Mouse (Mus musculus): ENCODE data around the gene Popdc2.

Popdc2 gene

DNA sequence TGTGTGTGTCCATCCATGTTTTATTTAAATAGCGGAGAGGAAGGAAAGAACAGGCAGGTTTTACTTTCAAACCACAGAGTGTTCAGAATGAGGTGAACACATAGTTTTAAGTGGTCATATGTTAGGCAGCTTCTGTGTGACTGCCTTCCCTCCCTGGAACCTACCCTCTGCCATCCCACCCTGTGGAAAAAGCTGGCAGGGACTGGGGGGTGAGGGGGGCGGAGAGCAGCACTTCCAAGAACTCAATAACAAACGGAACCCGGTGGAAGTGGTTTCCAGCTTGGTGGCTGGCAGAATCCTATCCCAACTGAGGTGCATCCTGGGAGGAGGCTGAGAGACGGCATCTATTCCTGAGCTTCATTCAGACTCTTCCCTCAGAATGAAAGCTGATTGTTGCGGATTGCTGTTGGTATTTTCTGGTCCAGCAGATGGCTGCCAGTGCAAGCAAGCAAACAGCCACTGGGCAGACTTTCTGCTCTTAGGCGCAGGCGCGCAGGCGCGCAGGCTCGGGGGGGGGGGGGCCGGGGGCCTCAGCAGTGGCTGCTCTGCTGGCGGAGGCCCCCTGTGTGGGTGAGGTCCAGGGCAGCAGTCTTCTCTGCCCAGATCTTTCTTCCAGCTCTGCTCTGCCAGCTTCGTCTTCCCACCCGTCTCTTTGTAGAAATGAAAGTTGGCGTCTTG, 14.3 kb downstream of the Popdc2 start:
- no peak for DNase-seq (ENCODE audit: low spot score in 2 of 2)

DNA sequence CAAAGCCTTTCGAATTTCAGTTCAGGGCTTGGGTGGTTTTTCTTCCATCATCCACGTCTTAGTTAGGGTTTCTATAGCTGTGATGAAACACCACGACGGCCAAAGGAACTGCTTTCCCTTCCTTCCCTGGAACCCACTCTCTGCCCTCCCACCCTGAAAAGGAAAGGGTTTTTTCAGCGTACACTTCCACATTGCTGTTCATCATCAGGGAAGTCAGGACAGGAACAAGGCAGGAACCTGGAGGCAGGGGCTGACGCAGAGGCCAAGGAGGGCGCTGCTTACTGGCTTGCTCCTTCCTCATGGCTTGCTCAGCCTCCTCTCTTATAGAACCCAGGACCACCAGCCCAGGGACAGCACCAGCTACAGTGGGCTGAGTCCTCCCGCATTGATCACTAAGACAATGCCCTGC, 14.8 kb downstream of the Popdc2 start:
- DNase-seq (ENCODE audit: low spot score in 2 of 2): no peak

DNA sequence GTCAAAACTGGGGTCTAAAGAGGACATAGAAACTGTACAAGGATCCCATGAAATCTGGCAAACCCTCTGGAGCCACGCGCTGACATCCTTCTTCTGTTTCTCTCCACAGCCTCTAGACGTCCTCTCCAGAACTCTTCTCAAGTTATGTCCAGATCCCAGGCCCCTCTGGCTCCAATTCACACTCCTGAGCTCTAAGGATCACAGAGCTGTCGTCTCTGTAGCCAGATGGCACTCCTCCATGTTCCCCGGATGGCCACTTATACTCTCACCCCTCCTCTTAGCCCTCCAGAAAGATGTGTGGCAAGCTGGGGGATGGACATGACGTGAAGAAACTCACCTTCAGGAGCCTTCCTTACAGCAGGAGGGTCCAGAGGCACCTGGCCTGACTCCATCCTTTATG, 15.5 kb downstream of the Popdc2 start:
- DNase-seq (ENCODE audit: low spot score in 2 of 2): no peak

DNA sequence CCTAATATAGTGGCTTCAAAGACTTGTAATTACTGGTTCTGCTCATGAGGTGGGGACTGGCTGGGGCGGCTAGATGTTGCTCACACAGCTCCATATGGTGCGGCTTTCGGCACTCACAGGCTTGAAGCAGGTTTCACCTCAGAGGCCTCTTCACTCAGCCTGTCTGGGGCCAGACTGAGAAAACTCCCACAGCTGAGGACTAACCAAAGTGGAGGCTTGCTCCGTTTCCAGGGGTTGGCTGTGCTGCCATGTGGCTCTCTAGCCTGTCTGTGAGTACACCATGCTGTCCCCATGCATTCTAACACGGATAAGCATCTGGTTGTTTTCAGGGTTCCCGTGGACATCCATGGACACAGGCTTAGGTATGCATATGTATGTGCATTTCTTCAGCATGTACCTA, 16.6 kb downstream of the Popdc2 start:
- DNase-seq (ENCODE audit: low spot score in 2 of 2): no peak

DNA sequence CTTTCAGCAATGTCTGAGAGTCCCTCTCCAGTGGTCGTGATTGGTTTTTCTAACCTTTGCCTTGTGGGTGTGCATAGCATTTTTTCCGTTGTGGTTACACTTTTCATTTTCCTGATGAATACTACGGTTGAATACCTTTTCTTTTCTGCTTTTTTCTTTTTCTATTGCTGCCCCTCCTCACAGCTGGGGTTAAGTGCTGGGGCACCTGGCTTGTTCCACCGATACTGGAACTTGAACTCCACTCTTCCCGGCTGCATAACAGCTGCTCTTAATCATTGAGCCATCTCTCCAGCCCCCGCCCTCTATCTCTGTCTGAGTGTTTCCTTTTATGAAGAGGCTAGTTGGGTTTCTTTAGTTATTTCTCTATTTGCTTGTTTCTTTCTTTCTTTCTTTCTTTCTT, 17.1 kb downstream of the Popdc2 start:
- no peak for DNase-seq (ENCODE audit: low spot score in 2 of 2)

DNA sequence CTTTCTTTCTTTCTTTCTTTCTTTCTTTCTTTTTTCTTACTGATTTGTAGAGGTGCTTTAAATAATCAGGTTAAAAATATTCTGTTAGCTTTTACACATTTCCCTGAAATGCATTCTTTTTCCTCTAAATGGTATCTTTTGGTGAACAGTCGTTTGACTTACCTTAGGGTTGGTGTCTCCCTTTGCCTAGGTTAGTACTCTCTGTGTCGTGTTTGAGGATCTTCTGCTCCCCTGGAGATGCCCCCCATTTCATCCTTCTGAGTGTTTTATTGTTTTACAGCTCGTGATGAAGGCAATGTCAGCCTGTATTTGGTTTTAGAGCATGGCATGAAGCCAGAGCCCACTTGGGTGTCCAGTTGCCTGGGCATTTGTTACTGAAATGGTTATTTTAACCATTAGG, 17.5 kb downstream of the Popdc2 start:
- no peak for DNase-seq (ENCODE audit: low spot score in 2 of 2)

DNA sequence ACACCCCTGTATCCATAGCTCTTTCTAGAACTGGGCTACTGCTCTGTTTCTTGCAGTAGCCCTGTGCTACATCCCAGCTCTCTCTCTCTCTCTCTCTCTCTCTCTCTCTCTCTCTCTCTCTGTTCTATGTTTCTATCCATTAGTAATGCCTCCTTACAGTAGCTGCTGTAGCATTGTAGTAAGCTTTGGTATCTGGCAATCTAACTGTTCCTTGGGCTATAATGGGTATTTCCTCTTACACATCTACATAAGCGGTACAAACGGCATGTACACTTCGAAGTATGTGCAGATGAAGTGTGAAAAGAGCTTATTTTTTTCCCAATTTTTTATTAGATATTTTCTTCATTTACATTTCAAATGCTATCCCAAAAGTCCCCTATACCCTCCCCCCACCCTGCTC, 17.9 kb downstream of the Popdc2 start:
- DNase-seq (ENCODE audit: low spot score in 2 of 2): no peak

DNA sequence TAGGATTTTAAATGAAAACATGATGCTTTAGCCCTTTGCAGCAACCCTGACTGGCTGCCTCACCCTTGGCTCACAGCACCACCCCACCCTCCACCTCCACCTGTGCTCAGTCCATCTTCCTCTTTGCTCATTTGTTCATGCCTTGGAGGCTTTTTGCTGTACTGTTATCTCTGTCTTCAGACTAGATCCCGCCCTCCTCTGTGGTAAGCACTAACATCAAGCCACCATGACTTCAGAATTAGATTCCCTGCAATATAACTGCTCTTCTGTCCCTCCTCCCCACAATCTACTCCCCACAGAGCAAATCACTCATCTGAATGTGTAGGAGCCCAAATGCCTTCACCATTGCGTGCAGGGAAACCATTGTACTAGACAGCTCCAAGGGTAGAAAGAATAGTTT, 21.7 kb downstream of the Popdc2 start:
- no peak for DNase-seq (ENCODE audit: low spot score in 2 of 2)

DNA sequence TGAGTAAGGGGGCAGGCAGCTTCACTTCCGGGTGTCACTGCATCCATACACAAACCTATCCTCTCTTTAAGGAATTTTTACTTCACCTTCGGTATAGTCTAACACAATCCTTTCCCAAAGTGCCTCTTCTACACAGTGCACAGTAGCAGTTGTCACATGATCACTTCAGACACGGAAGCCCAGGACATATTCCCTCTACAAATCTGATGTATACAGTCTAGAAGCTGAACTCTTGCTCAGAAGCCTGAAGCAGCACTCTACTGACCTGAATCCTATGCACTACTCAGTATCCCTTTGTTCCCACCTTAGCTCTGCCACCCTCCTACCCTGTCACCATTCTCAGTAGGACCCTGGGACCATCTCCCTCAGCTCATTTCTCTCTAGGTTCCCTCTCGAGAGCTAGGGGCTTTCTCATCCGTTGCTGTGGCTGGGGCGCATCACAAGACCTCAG, 23.2 kb downstream of the Popdc2 start:
- DNase-seq (ENCODE audit: low spot score in 2 of 2): no peak

DNA sequence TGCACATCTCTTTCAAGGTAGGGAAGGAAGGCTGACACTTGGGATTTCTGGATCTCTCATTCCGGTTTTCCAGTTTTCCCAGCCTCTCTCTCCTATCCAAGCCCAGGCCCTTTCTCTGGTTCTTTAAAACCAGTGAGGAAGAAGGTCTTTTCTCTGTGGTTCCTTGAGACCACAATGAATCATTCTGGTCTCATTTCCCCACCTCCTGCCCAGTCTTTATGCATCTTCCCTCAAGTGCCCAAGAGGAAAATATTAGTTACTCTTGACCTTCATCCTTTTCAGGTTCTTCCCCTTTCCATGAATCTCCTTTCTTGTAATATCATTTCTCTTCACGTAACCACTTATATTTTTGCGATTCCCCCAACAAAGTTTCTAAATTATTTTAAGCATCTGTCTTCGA, 23.7 kb downstream of the Popdc2 start:
- no peak for DNase-seq (ENCODE audit: low spot score in 2 of 2)

DNA sequence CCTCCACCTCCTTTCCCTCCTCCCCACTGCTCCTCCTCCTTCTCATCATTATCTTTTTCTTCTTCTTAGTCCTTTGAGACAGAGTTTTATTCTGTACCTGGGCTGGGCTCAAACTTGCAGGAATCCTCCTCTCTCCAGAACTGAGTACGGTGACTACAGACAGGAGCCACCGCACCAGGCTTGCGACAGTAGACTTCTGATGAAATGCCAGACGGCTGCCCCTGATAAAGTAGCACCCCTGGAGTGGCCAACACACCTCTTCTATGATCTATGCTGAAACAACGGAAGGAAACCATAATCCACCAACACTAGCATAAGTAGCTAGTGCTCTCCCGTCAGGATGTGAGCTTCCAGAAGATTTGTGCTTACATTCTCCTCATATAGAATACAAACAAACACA, 25.4 kb downstream of the Popdc2 start:
- DNase-seq (ENCODE audit: low spot score in 2 of 2): no peak

DNA sequence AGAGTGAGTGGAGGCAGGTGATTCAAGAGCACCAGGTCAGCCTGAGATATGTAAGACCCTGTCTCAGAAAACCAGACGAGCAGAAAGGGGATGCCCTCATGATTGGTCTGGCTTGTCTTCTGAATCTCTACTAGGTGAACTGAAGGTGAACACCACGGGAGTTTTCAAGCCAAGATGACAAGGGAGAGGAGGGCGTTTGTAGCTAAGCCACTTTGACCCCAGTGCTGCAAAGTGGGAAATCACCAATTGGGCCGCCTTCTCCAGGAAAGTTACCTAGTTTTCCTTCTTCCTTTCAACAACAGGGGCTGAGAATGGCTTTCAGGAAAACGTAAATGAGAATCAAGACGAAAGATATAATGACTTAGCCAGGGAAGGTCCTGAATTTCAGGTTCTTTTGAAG, 26.7 kb downstream of the Popdc2 start:
- no peak for DNase-seq (ENCODE audit: low spot score in 2 of 2)

DNA sequence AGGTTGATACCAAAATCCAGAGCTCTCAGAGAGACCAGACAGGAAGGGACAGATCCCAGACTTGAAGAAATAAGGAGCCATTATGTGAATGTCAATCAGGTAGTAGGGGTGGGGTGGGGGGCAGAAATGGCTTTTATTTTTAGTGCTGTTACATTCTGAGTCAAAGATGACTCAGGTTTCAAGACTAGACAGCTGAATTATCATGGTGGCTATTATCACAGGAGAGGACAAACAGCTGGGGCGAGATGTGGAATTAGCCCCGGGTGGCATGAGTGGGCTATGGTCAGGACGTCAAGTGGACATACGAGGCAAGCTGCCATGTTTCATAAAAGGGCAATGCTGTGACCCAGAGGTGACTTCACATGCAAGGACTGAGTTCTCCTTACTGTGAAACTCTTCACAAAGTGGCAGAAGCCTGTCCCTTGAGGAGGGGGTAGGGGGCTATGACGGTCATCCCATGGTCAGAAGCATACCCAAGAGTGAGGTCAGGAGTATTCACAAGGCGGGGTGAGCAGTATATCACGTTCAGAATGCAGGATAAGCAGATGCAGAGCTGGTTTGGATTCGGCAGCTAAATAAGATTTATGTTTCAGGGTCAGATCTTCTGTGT, 27.4 kb downstream of the Popdc2 start:
- no peak for DNase-seq (ENCODE audit: low spot score in 2 of 2)

DNA sequence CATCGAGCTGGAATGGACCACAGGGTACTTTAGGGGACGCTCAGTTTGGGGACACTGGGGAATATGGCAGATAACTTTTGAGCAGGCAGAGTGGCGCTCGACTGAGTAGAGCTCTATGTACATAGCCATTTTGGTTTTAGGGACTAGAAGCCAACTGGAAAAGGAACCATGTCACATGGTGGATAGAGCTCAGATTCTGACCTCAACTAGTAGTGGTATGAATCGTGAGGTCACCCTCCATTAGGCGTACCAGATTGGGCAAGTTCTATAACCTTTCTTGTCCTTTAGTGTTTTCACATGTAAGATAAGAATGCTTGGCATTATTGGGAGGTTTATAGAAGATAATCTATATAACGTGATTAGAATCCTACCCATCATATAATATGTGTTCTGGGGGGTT, 28.3 kb downstream of the Popdc2 start:
- no peak for DNase-seq (ENCODE audit: low spot score in 2 of 2)

DNA sequence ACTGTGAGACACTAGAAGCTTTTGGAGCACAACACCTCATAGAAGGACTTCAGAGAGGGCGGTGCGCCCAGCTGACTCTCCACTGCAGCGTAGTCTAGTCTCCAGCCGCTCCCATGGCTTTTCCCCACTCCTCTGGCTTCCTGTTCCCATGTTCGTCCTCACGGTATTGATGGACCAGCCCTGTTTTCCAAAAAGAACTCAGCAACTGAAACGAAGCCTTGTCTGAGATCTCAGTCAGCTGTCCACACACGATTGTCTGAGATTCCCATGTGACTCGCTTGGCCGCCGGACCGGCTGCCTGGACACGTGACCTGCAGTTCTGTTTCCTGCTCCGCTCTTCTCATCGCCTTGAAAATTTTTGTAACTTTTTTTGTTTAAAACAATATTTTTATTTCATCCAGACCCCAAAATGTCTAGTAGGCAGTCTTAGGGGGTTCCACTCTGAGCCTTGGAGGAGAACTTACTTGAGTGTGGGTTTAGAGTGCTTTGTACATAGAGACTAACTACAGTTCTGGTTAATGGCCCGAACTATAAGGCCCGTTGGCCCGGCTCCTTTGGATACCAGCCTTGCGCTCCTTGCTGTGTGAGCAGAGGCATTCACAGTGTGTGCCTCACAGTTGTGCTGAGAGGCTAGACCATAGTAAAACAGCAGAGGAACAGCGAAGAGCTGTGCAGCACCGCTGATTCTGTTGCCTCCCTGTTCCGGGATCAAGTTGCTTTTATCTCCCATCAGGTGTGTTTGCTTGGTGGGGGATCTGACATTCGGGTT, 30.3 kb downstream of the Popdc2 start:
- DNase-seq (ENCODE audit: low spot score in 2 of 2): peak in 1 of 2 experiments; percentile 60

DNA sequence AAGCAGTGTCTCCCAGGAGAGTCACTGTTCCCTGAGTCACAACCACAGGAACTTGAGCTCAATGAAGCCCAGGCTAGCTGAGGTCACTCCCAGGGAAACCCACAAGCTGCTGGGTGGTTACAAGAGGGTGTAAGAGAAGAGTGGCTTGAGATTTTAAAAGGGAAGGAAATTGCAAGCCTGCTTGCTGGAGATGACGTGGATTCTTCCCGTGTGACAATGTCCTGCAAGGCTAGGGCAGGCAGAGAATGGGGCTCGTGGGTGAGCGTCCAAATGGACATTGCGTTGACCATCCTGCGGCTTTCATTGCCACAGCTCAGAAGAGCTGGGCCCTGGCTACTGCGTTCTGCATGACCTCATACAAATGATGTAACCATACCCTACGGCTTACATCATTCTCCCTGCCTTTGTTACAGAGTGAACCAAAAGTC, 32.2 kb downstream of the Popdc2 start:
- DNase-seq (ENCODE audit: low spot score in 2 of 2): no peak

DNA sequence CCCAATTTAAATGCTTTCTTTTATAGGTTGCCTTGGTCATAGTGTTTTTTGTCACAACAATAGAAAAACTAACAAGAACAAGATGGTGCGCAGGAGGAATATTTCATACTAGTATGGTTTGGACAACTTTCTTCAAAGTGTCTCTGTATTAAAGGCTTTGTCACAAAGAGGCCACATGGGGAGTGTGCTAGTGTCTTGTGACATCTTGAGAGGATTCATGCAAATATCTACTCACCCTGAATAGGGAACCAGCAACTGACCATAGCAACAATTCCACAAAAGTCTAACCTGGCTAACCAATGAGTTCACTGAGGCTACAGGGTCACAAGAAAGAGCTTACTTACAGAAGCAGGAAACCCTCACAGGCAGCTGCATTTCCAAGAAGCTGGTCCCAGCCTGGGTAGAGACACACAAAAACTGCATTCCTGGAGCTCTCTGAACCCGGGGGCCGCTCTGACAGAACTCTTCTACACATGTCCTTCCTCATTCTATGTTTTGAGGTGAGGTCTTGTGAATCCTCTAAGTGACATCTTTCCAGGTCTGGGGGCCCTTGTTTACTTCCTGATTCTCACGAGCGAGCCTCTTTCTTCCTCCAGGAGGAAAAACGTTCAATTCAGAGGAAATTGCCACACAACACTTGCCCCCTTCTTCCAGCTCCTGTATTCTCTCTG, 33.2 kb downstream of the Popdc2 start:
- DNase-seq (ENCODE audit: low spot score in 2 of 2): no peak

DNA sequence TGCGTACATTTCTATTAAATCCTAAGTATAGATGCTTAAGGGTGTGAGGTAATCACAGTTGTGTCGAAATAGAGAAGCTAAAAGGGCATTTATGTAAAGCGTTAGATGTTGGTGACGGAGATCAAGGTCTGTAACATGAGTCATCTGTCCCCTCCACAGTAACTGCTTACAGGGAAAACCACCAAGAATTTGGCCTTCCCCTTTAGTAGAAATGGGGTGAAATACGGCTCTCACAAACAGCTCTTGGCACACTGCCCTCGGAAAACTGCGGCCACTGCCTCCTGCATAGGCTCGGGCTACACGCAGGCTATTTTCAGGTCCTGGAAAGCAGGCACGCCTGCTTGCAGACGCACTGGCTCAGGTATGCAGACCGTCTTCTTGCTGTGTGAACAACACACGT, 34.1 kb downstream of the Popdc2 start:
- peak; percentile 54 for DNase-seq (ENCODE audit: low spot score in 2 of 2)

DNA sequence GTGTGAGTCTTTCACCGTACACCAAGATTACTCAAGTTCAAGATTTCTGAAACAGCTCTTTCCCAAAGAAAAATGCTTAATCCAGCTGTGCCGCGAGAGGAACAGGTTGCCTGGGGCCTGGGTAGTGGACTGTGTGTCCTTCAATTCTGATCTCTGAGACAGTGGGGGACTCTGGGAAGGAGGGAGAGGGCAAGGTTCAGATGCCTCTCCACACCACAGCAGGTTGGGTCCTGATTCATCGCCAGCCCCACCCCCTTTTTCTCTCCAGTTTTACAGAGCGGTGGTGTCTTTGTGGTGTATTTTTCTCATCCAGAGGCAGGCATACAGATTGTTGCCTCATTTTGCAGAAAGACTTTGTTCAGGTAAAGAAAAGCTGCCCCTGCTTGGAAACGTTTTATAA, 36.3 kb downstream of the Popdc2 start:
- no peak for DNase-seq (ENCODE audit: low spot score in 2 of 2)

DNA sequence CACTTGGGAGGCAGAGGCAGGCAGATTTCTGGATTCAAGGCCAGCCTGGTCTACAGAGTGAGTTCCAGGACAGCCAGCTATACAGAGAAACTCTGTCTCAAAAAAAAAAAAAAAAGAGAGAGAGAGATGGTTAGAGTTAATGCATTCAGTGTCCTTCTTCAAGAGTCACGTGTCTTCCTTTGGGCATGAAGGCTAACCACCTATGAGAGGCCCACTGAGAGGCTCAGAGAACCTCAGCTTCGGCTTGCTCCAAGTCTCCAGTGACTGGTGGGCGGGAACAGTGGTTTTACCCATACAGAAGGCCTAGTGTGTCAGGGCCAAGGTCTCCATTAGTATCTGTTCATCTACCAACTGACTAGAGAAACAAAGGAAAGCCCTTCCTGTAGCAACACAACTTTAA, 37.1 kb downstream of the Popdc2 start:
- no peak for DNase-seq (ENCODE audit: low spot score in 2 of 2)

DNA sequence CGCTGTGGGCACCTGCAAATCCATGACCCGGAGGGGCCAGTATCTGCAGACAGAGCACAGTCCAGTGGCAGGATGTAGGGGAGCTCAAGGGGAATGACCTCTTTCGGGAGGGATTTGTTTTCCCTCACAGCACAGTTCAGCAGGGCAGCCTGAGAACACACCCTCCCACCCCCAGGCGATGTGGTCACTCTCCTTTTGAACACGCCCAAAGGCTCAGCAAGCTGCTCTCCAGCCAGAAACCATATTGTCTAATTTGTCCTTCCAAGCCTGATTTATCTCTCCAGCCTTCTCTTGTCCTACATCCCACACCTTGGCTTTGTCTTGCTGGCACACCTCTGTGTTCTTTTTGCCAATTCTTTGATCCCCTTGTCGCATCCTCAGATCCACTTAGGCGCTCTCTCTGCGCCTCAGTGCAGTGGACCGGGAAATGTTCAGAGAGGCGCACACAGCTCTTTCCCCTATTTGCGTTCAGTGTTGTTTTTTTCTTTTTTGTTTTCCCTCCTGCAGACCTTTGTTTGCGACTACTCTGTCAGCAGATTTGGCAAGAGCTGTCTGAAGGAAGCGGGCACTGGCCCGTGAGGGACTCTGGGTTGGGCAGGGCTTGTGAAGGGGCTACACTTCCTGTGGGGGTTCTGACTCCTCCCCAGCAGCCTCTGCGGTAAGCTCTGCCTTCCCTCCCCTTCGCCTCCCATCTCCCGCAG, 37.7 kb downstream of the Popdc2 start:
- peak; percentile 44 to 54 for DNase-seq (ENCODE audit: low spot score in 2 of 2)
